Mouse (Mus musculus) B cell, adult (primary cell): ENCODE measurements around the gene Tmprss11e. TPM values are rescaled to one million over a fixed set of nuclear protein-coding genes. Genes with fewer than 3 reads are reported as not detected.

Source experiments
- total RNA-seq: library from RNA; stranded (reverse); gene quantifications from 4 replicates; pipeline ENCODE4 v1.2.4, GENCODE M21; 2023; ENCODE audit not compliant: inconsistent age

Tmprss11e gene
- total RNA-seq: not detected in 4 replicates

DNA sequence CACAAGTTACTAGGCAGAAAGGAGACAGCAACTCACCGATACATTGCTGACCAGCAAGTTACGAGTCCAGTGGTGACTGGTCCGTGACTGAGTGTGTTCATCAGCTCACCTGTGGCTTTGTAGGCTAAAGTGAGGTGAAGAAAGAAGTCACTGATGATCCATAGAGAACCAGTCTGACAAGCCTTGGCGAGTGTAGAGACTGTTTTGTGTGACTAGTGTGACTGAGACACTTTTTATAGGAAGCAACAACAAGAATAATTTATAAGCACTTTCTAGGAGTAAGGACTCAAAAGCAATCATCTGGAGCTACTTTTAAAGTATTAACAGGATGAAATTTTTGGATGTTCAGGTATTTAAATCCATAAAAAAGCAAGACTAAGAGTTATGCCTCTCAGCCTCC lies at the start of gene Tmprss11e:
Gene Tmprss11e (minus strand): TSS at position 101 of the 400 bp plus-strand sequence.

DNA sequence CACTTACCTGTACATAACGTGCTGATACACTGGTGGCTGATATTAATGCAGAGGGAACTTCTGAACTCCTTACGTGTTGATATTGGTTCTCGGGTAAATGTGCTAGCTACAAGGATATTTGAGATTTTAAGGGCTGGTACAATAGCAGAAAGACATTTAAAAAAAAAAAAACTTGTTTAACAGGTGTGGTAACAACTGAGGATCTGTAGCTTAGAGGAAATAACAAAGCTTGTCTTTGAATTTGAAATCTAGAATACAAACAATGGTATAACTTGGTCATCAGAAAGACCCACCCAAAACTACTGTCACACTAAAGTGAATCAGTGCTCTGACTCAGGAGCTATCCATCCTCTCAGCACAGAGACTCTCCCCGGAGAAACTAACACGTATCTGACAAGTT lies 69.4 kb downstream of the Tmprss11e start, which contains the start of gene Tmprss11b:
Gene Tmprss11b (minus strand): TSS at position 101 of the 400 bp plus-strand sequence.

Other genes with a start within 250 kb of the Tmprss11e start
- gene Tmprss11g, start 227.2 kb downstream of the Tmprss11e start, total RNA-seq: not detected in 4 replicates
- gene Tmprss11f, start 113.4 kb downstream of the Tmprss11e start, total RNA-seq: not detected in 4 replicates
- gene Tmprss11b, start 69.5 kb downstream of the Tmprss11e start, total RNA-seq: not detected in 4 replicates
- gene Ythdc1, start 58.4 kb upstream of the Tmprss11e start, total RNA-seq: 209 to 233 TPM (median 221 TPM) in 4 replicates
- not detected in 4 replicates for gene Ugt2b34, start 161.1 kb upstream of the Tmprss11e start, total RNA-seq
- gene Ugt2b1, start 180.7 kb upstream of the Tmprss11e start, total RNA-seq: not detected in 4 replicates